Mouse (Mus musculus) urinary bladder, postnatal 14 days (tissue): ENCODE results near the gene Gli1.
"Not testable (repeated sequence)": the region's sequence is repeated elsewhere in the genome, so short reads cannot be mapped to it uniquely, and the experiment has no call there.

Experiments used
- DNase-seq: peaks from one replicate; pipeline ENCODE4 v3.0.0; 2021; ENCODE audit warnings: low spot score

Gene Gli1

GRCm38 (mm10) chr10:127322178-127322577 lies 19.6 kb downstream of the Gli1 start:
- no peak for DNase-seq

DNA sequence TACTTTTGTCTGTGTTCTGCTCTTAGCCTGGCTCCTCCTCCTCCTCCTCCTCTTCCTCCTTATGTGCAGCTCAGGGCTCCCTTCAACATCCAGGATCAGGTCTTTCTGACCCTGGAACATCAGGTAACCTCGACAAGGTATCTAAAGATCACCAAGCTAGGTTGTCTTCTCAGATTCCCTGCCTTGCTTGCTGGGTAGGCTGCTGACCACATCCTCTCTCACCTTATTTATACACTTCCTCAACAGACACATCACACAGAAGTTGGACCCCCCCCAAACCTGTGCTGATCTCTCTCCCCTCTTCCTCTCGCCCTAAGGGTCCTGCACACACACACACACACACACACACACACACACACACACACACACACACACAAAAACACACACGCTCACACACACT lies 20.2 kb downstream of the Gli1 start, which contains the start of gene Arhgap9:
Gene Arhgap9, plus strand, starts transcription at position 344 of the 400 bp plus-strand sequence.
- DNase-seq: no peak

DNA sequence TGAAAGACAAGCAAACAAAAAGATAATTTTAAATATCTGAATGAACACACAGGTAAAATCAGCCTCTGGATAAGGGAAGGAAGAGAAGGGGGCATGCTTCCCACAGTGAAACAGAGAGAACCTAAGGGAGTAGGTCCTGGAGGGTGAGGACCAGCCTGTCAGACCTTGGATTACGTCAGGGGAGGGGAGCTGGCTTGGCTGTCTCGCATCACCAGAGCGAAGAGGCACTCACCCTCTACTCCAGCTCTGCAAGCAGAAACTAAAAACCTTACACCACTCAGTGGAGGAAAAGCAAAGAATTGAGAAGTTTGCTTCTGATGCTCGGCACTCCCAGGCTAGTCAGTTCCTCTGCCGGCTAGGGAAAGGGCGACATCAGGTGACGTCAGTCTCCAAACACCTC lies 21.8 kb downstream of the Gli1 start:
- DNase-seq: no peak

DNA sequence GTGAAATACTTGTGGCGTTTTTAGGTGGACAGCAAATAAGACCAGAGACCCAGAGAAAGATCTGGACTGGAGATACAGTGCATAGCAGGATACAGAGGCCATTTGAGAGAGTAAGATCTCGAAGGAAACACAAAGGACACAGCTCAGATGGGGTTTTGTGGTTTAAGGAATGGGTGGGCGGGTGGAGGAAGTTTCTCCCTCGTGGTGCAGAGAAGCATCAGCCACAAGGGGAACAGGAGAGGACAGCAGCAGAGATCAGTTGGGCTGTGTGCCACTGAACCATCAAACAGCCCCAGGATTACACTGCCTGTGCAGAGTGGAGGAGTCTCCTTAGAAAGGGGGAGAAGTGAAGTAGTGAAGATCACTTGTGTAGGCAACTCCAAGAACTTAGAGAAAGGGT lies 23.8 kb downstream of the Gli1 start:
- no peak for DNase-seq

GRCm38 (mm10) chr10:127317277-127317676 lies 24.5 kb downstream of the Gli1 start:
- no peak for DNase-seq

DNA sequence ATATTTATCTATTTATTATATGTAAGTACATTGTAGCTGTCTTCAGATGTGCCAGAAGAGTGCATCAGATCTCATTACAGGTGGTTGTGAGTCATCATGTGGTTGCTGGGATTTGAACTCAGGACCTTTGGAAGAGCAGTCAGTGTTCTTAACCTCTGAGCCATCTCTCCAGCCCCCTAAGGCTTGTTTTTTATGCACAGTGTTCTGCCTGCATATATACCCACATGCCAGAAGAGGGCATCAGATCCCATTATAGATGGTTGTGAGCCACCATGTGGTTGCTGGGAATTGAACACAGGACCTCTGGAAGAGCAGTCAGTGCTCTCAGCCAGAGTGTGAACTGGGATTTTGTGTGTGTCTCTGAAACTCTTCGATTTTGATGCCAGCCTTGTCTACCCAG lies 26.8 kb downstream of the Gli1 start:
- DNase-seq: not testable (repeated sequence)

DNA sequence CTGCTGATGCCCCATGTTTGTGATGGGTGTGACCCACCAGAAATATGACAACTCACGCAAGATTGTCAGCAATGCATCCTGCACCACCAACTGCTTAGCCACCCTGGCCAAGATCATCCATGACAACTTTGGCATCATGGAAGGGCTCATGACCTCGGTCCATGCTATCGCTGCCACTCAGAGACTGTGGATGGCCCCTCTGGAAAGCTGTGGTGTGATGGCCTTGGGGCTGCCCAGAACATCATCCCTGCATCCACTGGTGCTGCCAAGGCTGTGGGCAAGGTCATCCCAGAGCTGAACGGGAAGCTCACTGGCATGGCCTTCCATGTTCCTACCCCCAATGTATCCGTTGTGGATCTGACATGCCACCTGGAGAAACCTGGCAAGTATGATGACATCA lies 28.3 kb downstream of the Gli1 start:
- DNase-seq: not testable (repeated sequence)

- DNase-seq: no peak
These were observed 28.9 kb downstream of the Gli1 start for GRCm38 (mm10) chr10:127312858-127313257.

DNA sequence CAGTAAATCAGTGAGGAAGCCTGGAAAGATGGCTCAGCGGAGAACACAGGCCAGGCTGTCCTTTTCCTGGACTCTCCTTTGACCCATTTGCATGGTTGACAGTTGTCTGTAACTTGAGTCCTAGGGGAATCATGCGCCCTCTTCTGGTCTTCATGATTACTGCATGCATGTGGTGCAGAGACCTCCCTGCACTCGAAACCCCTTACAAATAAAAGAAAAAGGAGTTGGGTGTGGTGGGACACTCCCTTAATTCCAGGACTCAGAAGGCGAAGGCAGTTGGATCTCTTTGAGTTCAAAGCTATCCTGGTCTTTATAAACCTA lies 29.5 kb downstream of the Gli1 start:
- peak; percentile 81 for DNase-seq

DNA sequence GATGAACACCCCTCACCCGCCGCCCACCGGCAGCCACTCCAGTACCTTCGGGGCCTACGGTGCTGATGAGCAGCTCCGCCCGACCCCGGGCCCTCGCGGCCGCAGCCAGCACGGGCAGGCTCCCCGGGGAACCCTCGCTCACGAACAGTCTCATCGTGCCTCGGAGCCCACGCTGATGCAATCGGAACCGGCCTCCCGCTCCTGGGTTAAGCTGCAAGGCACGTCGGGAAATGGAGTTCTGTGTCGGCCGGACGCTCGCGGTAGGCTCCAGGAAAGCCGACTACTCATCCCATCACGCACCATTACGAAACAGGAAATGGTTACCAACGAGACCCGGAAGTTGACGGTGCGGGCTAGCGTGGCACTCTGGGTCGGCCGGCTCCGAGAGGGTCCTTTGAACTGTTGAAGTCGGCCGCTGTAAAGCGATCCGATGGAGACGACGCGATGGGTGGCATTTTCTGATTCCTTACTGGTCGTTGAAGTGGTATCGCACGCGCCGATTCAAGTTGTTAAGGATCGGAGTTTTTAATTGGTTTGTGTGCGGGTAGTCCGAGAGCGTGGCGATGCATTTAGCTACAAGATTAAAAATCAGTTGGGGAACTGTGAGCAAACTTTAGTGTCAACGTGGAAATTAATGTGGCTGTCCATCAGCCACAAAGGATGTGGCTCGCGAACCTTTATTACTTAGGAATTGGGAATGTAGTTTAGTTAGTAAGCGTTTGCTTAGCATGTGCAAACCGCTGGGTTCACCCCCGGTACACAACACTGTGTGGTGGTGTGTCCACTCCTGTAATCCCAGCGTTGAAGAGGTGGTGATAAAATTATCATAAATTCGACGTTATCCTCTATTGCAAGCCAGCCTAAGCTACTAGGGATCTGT lies 30.1 kb downstream of the Gli1 start, which contains the start of gene Mars:
Gene Mars, minus strand, starts transcription at position 311 of the 880 bp plus-strand sequence.
- DNase-seq: peak; percentile 94

DNA sequence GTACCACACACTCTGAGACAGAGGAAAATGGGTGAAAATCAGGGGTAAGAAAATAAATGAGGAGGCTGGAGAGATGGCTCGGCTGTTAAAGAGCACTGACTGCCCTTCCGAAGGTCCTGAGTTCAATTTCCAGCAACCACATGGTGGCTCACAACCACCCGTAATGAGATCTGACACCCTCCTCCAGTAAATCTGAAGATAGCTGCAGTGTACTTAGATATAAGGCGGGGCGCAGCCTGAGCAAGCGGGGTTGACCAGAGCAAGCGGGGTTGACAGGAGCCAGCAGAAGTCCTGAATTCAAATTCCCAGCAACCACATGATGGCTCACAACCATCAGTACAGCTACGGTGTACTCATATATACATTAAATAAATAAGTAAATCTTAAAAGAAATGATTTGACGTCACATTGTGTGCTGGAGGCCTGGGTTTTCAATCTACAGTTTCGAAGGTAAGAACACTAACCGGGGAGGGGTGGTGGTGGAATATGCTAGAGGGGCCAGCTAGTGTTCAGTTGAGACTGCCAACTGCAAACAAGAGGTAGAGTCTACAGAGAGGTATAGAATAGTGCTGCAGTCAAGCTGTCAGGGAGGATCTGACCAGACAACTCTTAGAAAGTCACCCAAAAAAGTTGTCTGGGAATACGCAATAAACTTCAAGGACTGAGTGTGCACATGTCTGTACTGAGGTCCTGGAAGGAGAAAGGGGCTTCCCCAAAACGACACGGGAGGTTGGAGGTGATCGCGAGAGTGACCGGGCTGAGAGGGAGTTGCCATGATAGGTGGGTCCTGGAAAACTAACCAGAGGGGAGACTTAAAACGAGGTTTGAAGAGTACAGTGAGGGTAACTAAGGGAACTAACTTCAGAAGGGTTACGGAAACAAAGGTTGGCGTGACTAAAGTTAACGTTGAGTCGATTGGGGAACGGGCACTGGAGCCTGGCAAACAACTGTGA lies 31.0 kb downstream of the Gli1 start:
- DNase-seq: no peak

DNA sequence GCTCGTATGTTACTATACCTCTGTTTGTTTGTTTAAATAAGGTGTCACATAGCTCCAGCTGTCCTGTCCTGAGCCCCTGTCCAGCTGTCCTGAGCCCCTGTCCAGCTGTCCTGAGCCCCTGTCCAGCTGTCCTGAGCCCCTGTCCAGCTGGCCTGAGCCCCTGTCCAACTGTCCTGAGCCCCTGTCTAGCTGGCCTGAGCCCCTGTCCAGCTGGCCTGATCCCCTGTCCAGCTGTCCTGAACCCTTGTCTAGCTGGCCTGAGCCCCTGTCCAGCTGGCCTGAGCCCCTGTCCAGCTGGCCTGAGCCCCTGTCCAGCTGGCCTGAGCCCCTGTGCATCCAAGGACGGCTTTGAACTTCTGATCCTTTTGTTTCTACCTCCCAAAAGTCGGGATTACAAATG lies 32.6 kb downstream of the Gli1 start:
- DNase-seq: not testable (repeated sequence)

GRCm38 (mm10) chr10:127303136-127303535 lies 38.6 kb downstream of the Gli1 start:
- no peak for DNase-seq

- DNase-seq: no peak
These were observed 41.4 kb downstream of the Gli1 start for GRCm38 (mm10) chr10:127300361-127300760.

DNA sequence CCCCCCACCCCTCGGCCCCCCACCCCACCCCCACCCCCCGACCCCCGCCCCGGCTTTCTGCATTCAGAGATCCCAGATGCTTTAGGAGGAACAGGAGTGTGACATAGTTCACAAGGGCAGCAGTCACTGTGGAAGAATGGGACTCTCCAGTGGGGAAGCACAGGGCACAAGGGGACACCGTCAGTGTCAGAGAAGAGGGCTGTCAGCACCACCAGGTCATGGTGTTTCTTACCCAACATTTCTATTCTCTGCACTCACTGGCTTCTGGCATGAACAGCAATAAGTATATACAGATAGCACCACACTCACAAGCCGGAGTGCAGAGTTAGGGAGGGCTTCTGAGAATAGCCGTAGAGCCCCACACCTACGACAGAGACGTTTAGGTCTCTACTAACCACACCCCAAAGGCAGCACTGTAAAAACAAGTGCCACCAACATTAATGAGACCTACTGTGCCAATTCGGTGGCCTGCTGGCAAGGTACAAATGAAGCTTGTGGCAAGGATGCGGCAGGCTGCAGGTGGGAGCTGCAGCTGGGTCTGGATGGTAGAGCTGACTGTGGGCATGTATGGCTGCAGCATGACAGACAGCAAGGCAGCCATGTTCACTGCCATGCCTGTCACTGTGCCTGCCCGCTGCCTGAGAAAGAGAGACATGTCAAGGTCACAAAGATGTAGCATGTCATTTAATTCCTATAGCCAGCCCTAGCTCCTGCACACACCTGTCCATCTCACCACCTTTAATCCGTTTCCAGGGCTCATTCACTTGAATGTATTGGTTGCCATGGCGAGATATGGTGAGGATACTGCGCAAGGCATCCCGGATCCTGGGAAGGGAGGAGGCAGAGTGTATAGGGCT lies 44.5 kb downstream of the Gli1 start:
- no peak for DNase-seq

DNA sequence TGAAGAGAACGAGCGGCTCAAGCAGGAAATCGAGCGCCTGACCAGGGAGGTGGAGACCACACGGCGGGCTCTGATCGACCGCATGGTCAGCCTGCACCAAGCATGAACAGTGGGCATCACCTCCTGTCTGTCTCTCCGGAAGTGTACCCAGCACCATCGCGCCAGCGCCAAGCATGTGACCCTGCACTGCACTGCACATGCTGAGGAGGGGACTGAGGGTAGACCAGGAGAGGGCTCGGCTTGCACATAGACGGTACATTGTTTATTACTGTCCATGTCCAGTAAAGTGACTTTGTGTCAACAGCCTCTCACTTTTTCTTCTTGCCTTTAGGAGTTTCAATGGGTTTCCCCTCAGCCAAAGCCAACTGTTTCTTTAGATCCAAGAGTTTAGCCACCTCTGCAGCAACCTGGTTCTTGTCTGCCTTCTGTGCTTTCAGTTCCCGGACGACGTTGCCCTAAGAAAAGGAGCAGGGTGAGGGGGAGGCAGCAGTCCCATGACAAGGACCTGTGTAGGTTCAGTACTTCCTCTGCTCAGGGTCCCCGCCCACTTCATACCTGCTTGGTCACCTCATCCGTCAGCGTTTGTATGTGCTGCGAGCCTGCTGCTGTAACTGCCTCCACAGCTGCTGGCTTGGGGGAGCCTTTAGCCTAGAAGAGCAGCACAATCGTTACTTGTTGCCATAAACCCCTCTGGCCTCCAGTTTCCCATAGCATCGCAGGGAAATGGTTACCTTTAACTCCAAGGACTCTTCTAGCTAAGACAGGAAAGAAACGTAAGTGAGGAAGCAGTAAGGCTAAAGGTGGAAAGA lies 45.6 kb downstream of the Gli1 start:
- DNase-seq: no peak

DNA sequence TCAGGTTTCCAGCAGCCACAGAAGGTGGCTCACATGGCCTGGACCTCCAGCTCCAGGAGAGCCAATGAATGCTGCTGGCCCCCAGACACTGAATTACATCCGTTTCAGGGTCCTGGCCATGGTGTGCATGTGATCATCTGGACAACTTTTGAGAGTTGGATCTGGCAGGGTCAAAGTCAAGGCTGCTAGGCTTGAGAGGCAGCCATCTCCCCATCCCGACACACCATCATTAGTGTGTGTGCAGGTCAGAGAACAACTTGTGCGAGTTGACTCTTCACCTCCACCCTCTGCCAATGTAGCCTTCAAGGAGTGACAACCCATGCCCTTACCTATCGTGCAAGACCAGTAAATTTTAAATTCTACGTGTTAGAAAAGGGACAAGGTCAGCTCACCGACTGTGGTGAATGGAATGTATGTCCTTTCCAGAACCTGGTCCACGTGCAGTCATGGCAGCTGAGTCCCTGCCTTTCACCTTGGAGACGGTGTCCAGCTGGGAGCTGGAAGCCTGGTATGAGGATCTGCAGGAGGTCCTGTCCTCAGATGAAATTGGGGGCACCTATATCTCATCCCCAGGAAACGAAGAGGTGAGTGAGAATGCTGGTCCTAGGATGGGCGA lies 46.8 kb downstream of the Gli1 start:
- DNase-seq: no peak

- no peak for DNase-seq
These were observed 48.1 kb downstream of the Gli1 start for GRCm38 (mm10) chr10:127293590-127294113.

DNA sequence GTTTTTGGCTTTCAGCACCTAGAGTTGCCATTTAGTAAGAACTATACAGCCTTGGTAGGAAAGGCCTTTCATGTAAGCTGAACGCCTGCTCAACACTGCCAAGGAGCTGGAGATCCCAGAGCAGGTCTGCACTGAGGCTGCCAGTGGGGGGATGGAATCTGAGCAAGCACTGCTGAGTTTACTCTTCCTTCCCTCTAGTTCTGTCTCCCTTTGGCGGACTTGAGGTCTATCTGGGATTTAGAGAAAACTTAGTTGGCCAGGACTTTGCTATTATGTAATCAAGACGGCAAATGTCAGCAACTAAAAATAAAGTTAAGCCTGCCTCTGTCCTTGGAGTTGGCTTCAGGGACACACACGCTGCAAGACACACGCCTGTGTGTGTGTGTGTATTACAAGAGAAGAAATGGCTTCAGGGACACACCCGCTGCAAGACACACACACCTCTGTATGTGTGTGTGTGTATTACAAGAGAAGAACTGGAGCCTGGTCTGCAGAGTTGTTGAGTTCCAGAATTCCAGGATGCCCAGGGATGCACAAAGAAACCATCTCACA lies 48.7 kb downstream of the Gli1 start:
- no peak for DNase-seq
